Mouse (Mus musculus) midbrain, embryonic 13.5 days (tissue): ENCODE results near the gene Tmem263. TPM values are rescaled to one million over a fixed set of nuclear protein-coding genes. Genes with fewer than 3 reads are reported as not detected.

Experiments used
- ATAC-seq: fragments of 200-750 bp; cut with Nextera tagmentation; 2 replicates; pipeline ENCODE4 v1.8.0; 2017; ENCODE audit warnings: mild to moderate bottlenecking, moderate TSS enrichment, moderate library complexity
- H3K27ac ChIP-seq: fragments of 300-500 bp; sonication (generic); 2 replicates; pipeline ENCODE4 v1.5.1; 2015; ENCODE audit warnings: inconsistent platforms, mild to moderate bottlenecking, moderate library complexity
- H3K27me3 ChIP-seq: fragments of 300-500 bp; sonication (generic); 2 replicates; pipeline ENCODE4 v1.6.1; 2015; ENCODE audit warnings: mild to moderate bottlenecking, inconsistent platforms
- H3K36me3 ChIP-seq: fragments of 300-500 bp; sonication (generic); 2 replicates; pipeline ENCODE4 v1.6.1; 2015; ENCODE audit warnings: mild to moderate bottlenecking, inconsistent platforms
- H3K4me1 ChIP-seq: fragments of 300-500 bp; sonication (generic); replicated peaks from 2 replicates; pipeline ENCODE4 v1.6.1; 2015; ENCODE audit warnings: inconsistent platforms
- H3K4me2 ChIP-seq: fragments of 300-500 bp; sonication (generic); replicated peaks from 2 replicates; pipeline ENCODE4 v1.6.1; 2015; ENCODE audit warnings: moderate library complexity, mild to moderate bottlenecking, inconsistent platforms
- H3K4me3 ChIP-seq: fragments of 300-500 bp; sonication (generic); replicated peaks from 2 replicates; pipeline ENCODE4 v1.5.1; 2015; ENCODE audit warnings: mild to moderate bottlenecking, inconsistent platforms
- H3K9ac ChIP-seq: fragments of 300-500 bp; sonication (generic); replicated peaks from 2 replicates; pipeline ENCODE4 v1.6.1; 2015; ENCODE audit warnings: mild to moderate bottlenecking, inconsistent platforms
- H3K9me3 ChIP-seq: fragments of 300-500 bp; sonication (generic); 2 replicates; pipeline ENCODE4 v1.6.1; 2016; ENCODE audit warnings: mild to moderate bottlenecking, inconsistent platforms
- WGBS: fragments of 180-500 bp; shearing (Covaris S2); methylation state at CpG from one replicate; pipeline ENCODE4 v1.1.7; 2015; 5-methylcytosine and 5-hydroxymethylcytosine counted together
- polyA plus RNA-seq: library from polyadenylated mRNA; unstranded; fragments of >200 nt; fragmentation: Nextera tagmentation; extraction: Ambion mirVana; gene quantifications from 2 replicates; pipeline ENCODE4 v1.2.1, GENCODE M21; 2015

The Tmem263 gene
- polyA plus RNA-seq, 1 experiment from 2014 or later: 55.9 TPM

DNA sequence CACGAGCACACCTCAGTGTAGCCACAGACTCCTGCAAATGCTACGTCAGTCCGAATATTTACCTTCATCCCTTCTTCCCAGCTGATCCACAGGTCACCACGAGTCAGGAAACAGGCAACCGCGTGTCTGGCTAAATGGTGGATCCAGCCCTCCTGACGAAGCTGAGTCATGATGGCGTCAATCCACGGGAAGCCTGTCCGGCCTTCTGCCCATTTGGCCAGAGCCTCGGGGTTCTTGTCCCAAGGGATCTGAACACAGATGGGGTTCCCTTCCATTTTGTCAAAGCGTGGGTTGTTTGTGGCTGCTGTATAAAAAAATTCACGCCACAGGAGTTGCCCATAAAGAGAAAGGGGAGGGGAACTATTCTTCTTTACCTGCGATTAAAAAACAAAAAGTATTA, 43.9 kb downstream of the Tmem263 start:
- Histone ChIP-seq H3K4me2 (no peak overlapping the region), H3K4me1 (0 out of 2 replicates have a peak, but pooled peaks cover 3% of the 10 kb centered on the region), H3K4me3 (no peak overlapping the region), H3K27me3 (no peaks in the 10 kb centered on the region), H3K9ac (no peak overlapping the region), H3K9me3 (no peaks in the 10 kb centered on the region), H3K27ac (no peak overlapping the region), H3K36me3 (peaks cover 50% of the 10 kb centered on the region)
- ATAC-seq: no peak
- WGBS: 90% methylated on average over 14 of the region's 14 CpGs

DNA sequence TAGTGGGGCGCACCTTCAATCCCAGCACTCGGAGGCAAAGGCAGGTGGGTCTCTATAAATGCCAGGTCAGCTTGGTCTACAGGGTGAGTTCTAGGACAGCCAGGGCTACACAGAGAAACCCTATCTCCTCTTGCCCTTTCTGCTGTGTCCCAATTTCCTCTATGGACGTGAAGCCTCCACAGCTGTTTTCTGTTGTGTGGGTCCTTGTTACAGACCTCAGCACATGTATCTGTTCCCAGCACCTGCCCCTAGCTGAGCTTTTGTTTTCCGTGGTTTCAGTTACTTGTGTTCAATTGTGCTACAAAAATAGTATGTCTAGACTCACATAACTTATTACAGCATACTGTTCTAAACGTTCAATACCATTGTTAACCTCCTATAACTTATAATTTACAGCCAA, 46.8 kb downstream of the Tmem263 start:
- Histone ChIP-seq H3K4me3 (no peak overlapping the region), H3K4me1 (0 out of 2 replicates have a peak, but pooled peaks cover 3% of the 10 kb centered on the region), H3K36me3 (peaks cover 31% of the 10 kb centered on the region), H3K27me3 (no peaks in the 10 kb centered on the region), H3K4me2 (no peak overlapping the region), H3K9ac (no peak overlapping the region), H3K27ac (no peak overlapping the region), H3K9me3 (no peaks in the 10 kb centered on the region)
- no peak for ATAC-seq
- 92% methylated on average over 5 of the region's 5 CpGs for WGBS

DNA sequence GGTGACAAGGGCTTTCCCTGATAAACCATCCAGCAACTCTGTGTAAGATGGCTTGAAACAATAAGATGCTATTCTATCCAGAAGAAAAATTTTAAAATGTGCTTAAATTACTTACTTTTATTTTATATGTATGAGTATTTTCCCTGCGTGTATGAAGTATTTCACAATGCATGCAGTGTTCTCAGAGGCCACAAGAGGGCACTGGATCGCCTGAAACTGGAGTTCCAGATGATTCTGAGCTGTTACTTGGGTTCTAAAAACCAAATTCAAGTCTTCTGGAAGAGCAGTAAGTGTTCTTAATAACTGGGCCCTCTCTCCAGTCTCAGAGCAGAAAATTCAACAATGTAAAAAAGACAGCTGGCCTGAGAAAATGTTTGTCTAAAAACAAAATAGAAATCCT, 51.8 kb downstream of the Tmem263 start:
- ATAC-seq: no peak
- H3K4me1 ChIP-seq: no peaks in the 10 kb centered on the region
- no peaks in the 10 kb centered on the region for H3K9me3 ChIP-seq
- no peaks in the 10 kb centered on the region for H3K27me3 ChIP-seq
- no peak overlapping the region for H3K27ac ChIP-seq
- WGBS: 10% methylated on average over 2 of the region's 2 CpGs
- H3K4me3 ChIP-seq: no peak overlapping the region
- H3K36me3 ChIP-seq: peaks cover 5% of the 10 kb centered on the region; the same call in 1 of the 2 replicates
- H3K4me2 ChIP-seq: no peak overlapping the region
- H3K9ac ChIP-seq: no peak overlapping the region

DNA sequence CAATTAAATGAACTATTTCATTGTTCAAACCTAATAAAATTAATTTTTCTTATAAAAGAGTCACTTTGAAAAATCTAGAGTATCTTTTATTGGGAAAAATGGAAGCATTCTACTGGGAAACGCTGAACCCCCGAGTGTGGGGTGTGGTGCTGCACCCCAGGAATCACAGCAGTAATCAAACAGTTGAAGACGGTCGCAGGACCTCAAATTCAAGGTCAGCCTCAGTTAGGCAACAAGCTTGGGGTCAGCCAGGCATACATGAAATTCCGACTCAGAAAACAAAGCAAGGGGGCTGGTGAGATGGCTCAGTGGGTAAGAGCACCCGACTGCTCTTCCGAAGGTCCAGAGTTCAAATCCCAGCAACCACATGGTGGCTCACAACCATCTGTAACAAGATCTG, 55.0 kb downstream of the Tmem263 start:
- H3K4me2 ChIP-seq: no peak overlapping the region
- no peaks in the 10 kb centered on the region for H3K9me3 ChIP-seq
- H3K4me1 ChIP-seq: peaks cover 5% of the 10 kb centered on the region; the same call in 1 of the 2 replicates
- WGBS: 89% methylated on average over 7 of the region's 7 CpGs
- no peaks in the 10 kb centered on the region for H3K36me3 ChIP-seq
- H3K9ac ChIP-seq: no peak overlapping the region
- H3K4me3 ChIP-seq: no peak overlapping the region
- H3K27ac ChIP-seq: no peak overlapping the region
- no peaks in the 10 kb centered on the region for H3K27me3 ChIP-seq
- no peak for ATAC-seq

DNA sequence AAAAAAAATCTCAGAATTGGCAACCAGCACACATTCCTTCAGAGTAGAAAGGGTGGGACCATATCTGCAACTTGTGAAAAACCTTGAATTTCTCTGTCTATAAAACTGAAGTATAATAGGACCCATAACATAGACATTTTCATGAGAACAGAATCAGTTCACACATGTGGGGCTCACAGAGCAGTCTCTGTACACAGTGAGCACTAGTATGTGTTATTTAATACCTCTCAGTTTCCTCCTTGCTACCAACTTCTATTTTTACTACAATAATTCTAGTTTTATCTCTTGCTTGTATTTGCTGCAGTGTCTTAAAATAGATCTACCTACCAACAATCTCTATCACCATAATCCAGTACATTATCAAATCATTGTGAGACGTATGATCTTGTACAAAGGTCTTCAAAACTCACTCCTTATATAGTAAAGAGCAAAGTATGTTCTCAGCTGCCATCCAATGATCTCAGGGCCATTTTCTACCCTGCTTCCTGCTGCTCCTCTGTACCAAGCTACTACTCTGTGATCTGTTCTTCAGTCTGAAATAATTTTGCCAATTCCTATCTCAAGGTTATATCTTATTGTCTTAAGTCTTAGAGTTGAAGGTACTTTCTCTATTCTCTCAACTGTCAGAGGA, 57.7 kb downstream of the Tmem263 start:
- H3K36me3 ChIP-seq: no peaks in the 10 kb centered on the region
- no peaks in the 10 kb centered on the region for H3K9me3 ChIP-seq
- no peak overlapping the region for H3K4me2 ChIP-seq
- WGBS: 96% methylated on average over 1 of the region's 1 CpGs
- H3K27me3 ChIP-seq: no peaks in the 10 kb centered on the region
- H3K9ac ChIP-seq: no peak overlapping the region
- peaks cover 5% of the 10 kb centered on the region; the same call in 1 of the 2 replicates for H3K4me1 ChIP-seq
- no peak for ATAC-seq
- no peak overlapping the region for H3K27ac ChIP-seq
- no peak overlapping the region for H3K4me3 ChIP-seq

DNA sequence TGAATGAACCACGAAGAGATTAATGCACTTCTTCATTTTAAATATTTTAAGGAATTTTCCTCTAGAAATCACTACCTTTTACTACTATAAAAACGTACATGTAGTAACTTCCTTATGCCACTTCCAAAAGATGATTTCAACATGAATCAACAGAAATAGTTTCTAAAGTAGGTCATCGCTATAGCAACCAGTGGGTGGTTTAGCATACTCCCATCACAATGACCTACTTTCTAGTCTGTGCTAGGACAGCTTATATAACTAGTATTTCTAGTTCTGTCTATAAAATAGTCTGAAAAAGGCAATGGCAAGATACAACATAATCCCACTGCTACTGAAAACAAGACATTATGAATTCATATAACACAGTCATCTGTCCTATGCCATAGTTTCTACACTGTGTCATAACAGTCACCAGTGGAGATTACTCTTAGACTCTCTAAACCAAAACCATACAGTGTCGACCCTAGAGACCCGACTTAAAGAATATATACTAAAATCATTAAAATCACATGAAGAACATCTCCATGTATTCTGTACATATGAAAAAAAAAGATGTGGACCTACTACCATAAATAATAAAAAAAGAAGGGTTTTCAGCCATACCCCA, 59.4 kb downstream of the Tmem263 start:
- Histone ChIP-seq H3K36me3 (no peaks in the 10 kb centered on the region), H3K4me3 (no peak overlapping the region), H3K27me3 (no peaks in the 10 kb centered on the region), H3K4me2 (no peak overlapping the region), H3K9ac (no peak overlapping the region), H3K9me3 (no peaks in the 10 kb centered on the region), H3K4me1 (peaks cover 5% of the 10 kb centered on the region; the same call in 1 of the 2 replicates), H3K27ac (no peak overlapping the region)
- ATAC-seq: no peak
- WGBS: 84% methylated on average over 5 of the region's 5 CpGs

DNA sequence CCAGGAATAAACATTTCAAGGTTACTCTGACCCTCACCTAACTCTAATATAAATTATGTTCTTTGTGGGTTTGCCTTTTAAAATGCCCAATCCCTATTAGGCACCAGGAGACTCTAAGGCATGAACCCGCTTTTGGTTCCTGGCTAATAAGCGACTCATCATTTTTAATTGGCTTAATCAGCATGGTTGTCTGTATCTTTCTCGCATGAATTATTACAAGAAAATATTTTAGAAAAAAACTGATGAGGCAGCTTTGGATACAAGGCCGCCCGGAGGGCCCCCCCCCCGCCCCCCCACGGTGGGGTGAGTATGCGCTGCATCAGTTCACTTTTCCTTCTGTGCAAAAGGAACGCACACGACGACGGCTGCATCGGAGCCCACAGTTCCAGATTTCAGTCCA, 62.4 kb downstream of the Tmem263 start:
- H3K36me3 ChIP-seq: no peaks in the 10 kb centered on the region
- H3K9ac ChIP-seq: no peak overlapping the region
- H3K27ac ChIP-seq: no peak overlapping the region
- no peak for ATAC-seq
- H3K4me1 ChIP-seq: peaks cover 5% of the 10 kb centered on the region; the same call in 1 of the 2 replicates
- 95% methylated on average over 13 of the region's 13 CpGs for WGBS
- H3K4me3 ChIP-seq: no peak overlapping the region
- no peaks in the 10 kb centered on the region for H3K9me3 ChIP-seq
- H3K27me3 ChIP-seq: no peaks in the 10 kb centered on the region
- H3K4me2 ChIP-seq: no peak overlapping the region

DNA sequence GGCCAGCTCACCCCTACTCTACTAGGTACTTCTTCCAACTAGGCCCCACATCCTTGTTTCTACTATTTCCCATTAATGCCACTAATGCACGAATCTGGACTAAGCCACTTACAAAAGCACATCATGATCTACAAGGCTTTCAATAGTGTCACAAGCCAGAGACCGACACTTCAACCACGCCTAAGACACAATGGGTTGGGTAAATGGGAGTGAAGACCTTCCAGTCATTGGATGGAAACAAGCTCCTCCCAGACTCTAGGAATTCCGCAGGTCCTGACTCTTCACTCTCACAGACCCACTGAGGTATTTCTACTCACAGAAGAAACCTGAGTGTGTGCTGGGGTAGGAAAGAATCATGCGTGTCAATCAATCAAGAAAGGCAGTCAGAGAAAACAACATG, 62.9 kb downstream of the Tmem263 start:
- H3K4me2 ChIP-seq: no peak overlapping the region
- H3K27ac ChIP-seq: no peak overlapping the region
- H3K36me3 ChIP-seq: no peaks in the 10 kb centered on the region
- H3K27me3 ChIP-seq: no peaks in the 10 kb centered on the region
- WGBS: 80% methylated on average over 5 of the region's 5 CpGs
- no peak overlapping the region for H3K4me3 ChIP-seq
- ATAC-seq: no peak
- no peaks in the 10 kb centered on the region for H3K9me3 ChIP-seq
- peaks cover 5% of the 10 kb centered on the region; the same call in 1 of the 2 replicates for H3K4me1 ChIP-seq
- H3K9ac ChIP-seq: no peak overlapping the region

Other genes with a start within 250 kb of the Tmem263 start
- gene Ric8b, start 185.0 kb upstream of the Tmem263 start, polyA plus RNA-seq: 44.9 and 49.9 TPM in 2 replicates
- gene Fhl4, start 132 bp upstream of the Tmem263 start, polyA plus RNA-seq: 1.8 and 2.7 TPM in 2 replicates
- gene Mterf2, start 25.4 kb downstream of the Tmem263 start, polyA plus RNA-seq: 31.8 and 37.0 TPM in 2 replicates
- gene Cry1, start 82.4 kb downstream of the Tmem263 start, polyA plus RNA-seq: 31.3 and 31.7 TPM in 2 replicates